Mouse (Mus musculus) heart, adult 2 months (tissue): ENCODE results near the gene Gadd45g. TPM values are rescaled to one million over a fixed set of nuclear protein-coding genes. Genes with fewer than 3 reads are reported as not detected.

Experiments used
- DNase-seq, 2 experiments: peaks; one replicate each; pipeline ENCODE4 v3.0.0; 2021
- H3K27ac ChIP-seq: fragments of 200-600 bp; 2 replicates; pipeline ENCODE4 v1.8.1; 2022
- H3K27me3 ChIP-seq: fragments of 200-500 bp; 2 replicates; pipeline ENCODE4 v1.6.1; 2012; ENCODE audit warnings: mild to moderate bottlenecking, low read length, inconsistent platforms, mixed read lengths; ENCODE audit not compliant: control insufficient read depth, insufficient read depth
- H3K36me3 ChIP-seq: fragments of 200-500 bp; 2 replicates; pipeline ENCODE4 v1.6.1; 2012; ENCODE audit warnings: low read length, inconsistent platforms; ENCODE audit not compliant: control insufficient read depth, insufficient read depth
- H3K4me1 ChIP-seq: fragments of 200-500 bp; 2 replicates; pipeline ENCODE4 v1.6.1; 2011; ENCODE audit warnings: low read length; ENCODE audit not compliant: control insufficient read depth, insufficient read depth
- H3K4me3 ChIP-seq: fragments of 200-600 bp; 2 replicates; pipeline ENCODE4 v1.8.1; 2022
- H3K79me2 ChIP-seq: fragments of 200-500 bp; replicated peaks from 2 replicates; pipeline ENCODE4 v1.6.1; 2012; ENCODE audit warnings: mild to moderate bottlenecking, inconsistent platforms, low read length, moderate library complexity, mixed read lengths; ENCODE audit not compliant: control insufficient read depth, insufficient read depth
- H3K9ac ChIP-seq: fragments of 200-500 bp; 2 replicates; pipeline ENCODE4 v1.6.1; 2012; ENCODE audit warnings: low read depth, mild to moderate bottlenecking, control low read depth, inconsistent platforms, low read length, mixed read lengths
- CTCF ChIP-seq: fragments of 200-600 bp; IDR thresholded peaks from 2 replicates; pipeline ENCODE4 v1.8.1; 2022; ENCODE audit warnings: antibody characterized with exemption, mild to moderate bottlenecking, moderate library complexity
- EP300 ChIP-seq: fragments of 200-500 bp; IDR thresholded peaks from 2 replicates; pipeline ENCODE4 v1.6.1; 2011; ENCODE audit warnings: low read depth, low read length, control low read depth; ENCODE audit not compliant: insufficient read depth
- POLR2A ChIP-seq: fragments of 200-500 bp; IDR thresholded peaks from 2 replicates; pipeline ENCODE4 v1.6.1; 2011; ENCODE audit warnings: mild to moderate bottlenecking, low read depth, low read length, control low read depth; ENCODE audit not compliant: insufficient read depth
- WGBS: fragments of 180-500 bp; shearing (Covaris S2); methylation state at CpG from one replicate; pipeline ENCODE4 v1.1.7; 2018; 5-methylcytosine and 5-hydroxymethylcytosine counted together
- intact Hi-C: fragments of 180-260 bp; cut with DNase I; formaldehyde crosslinking; loops from one replicate; pipeline ENCODE4 v1.15.1; 2025
- polyA plus RNA-seq: library from polyadenylated mRNA; depleted of rRNA; stranded (reverse); fragments of >200 nt; gene quantifications from 2 replicates; pipeline ENCODE4 v1.2.3, GENCODE M21; 2012
- total RNA-seq, 2 experiments: library from RNA; stranded (reverse); gene quantifications; 2 replicates each; pipeline ENCODE4 v1.2.3; 2021

Gadd45g gene
- total and polyA plus RNA-seq, 3 experiments, result 8.2 to 24.3 (median 19.0) TPM

DNA sequence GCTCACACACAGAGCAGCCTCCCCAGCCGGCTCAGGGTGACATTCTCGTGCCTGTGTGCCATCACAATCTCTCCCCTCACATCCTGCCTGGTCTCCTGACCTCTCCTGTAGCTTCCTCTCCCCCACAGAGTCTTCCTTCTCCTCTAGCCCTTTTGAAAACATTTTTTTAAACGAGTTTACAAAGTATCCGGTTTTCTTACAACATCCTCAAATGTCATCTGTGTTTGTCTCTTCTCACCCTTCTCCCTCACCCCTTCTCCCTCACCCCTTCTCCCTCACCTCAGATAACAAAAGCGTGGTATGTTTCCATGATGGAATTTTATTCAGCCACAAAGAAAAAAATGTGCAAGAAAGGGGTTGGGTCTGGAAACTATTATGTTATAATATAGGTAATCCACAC, 9.1 kb upstream of the Gadd45g start:
- Histone ChIP-seq H3K79me2 (no peaks in the 10 kb centered on the region), H3K36me3 (no peaks in the 10 kb centered on the region), H3K4me3 (no peak overlapping the region), H3K27me3 (no peaks in the 10 kb centered on the region), H3K27ac (no peak overlapping the region), H3K9ac (no peak overlapping the region), H3K4me1 (no peaks in the 10 kb centered on the region; the same call in 1 of the 2 replicates)
- no peak for DNase-seq
- TF ChIP-seq POLR2A (no peak), CTCF (no peak)
- WGBS, result 21% methylated on average over 5 of the region's 5 CpGs
- intact Hi-C loops, result loop anchor here (5.0 kb wide), 2 partner anchors 700 to 790 kb away; no protein-coding TSS in a partner anchor

DNA sequence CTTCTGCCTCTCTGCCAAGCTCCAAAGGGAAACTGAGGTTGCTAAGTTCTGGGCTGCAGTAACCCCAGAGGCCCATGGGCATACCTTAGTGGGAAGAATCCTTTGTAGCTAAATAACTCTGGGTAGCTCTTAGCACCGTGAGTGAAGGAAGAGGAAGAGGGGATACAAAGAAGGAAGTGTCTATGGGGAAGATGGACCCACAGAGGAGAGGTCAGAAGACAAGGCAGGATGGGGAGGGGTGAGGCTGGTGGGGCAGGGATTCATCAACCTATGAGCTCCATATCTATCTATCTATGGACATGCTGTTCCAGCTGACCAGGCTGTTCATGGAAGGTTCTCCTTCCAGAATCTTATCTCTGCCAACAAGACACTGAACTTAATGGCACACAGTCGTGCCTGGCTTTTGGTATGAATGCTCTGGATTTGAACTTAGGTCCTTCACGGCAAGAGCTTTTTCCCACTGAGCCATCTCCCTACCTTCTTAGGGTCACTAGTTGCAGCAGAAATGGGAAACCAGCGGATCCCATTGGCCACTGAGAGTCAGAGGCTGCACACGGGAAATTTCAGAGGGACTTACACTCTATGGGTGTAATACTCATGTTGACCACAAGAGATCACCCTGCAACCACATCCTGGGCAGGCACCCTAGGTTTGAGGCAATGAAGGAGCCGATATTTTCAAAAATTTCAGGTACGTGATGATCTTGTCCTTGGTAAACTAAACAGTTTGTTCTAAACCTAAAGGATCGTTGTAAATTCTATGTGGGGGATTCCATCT, 7.0 kb upstream of the Gadd45g start:
- no peak overlapping the region for H3K9ac ChIP-seq
- peak; percentile 69; the same call in 1 of the 2 replicates for TF ChIP-seq EP300
- TF ChIP-seq CTCF, result peak; percentile 90
- no peak for TF ChIP-seq POLR2A
- H3K27me3 ChIP-seq, result no peaks in the 10 kb centered on the region
- intact Hi-C loops, result loop anchor here (1.0 to 5.0 kb wide), 4 partner anchors 384 to 788 kb away; no protein-coding TSS in a partner anchor
- peak in 1 of 2 experiments; percentile 18 for DNase-seq
- no peak overlapping the region for H3K4me3 ChIP-seq
- H3K27ac ChIP-seq, result no peak overlapping the region
- no peaks in the 10 kb centered on the region for H3K36me3 ChIP-seq
- WGBS, result 15% methylated on average over 8 of the region's 8 CpGs
- H3K4me1 ChIP-seq, result peaks cover 3% of the 10 kb centered on the region
- no peaks in the 10 kb centered on the region for H3K79me2 ChIP-seq

DNA sequence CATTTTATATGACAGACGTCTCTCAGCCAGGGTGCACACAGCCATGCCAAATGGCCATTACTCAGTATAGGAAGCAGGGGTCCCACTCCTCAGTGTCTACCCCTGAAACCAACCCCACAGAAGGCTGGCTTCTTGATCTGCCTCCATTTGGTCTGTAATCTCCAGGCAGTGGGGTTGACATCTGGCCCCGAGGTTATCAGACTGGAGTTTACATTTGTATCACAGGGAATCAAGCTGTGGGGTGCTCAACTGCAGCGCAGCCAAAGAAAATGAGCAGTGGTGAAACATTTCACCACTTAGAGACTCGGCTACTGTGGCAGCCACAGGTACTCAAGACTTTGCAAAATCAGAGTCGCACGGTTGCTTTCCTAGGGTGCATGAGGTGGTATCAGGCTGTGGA, 5.8 kb upstream of the Gadd45g start:
- WGBS, result 72% methylated on average over 6 of the region's 6 CpGs
- Histone ChIP-seq H3K9ac (no peak overlapping the region), H3K27me3 (no peaks in the 10 kb centered on the region), H3K27ac (no peak overlapping the region), H3K79me2 (no peaks in the 10 kb centered on the region), H3K4me3 (no peak overlapping the region), H3K36me3 (no peaks in the 10 kb centered on the region), H3K4me1 (peaks cover 5% of the 10 kb centered on the region)
- TF ChIP-seq CTCF (no peak), EP300 (no peak), POLR2A (no peak)
- intact Hi-C loops, result no loop called here
- no peak for DNase-seq

DNA sequence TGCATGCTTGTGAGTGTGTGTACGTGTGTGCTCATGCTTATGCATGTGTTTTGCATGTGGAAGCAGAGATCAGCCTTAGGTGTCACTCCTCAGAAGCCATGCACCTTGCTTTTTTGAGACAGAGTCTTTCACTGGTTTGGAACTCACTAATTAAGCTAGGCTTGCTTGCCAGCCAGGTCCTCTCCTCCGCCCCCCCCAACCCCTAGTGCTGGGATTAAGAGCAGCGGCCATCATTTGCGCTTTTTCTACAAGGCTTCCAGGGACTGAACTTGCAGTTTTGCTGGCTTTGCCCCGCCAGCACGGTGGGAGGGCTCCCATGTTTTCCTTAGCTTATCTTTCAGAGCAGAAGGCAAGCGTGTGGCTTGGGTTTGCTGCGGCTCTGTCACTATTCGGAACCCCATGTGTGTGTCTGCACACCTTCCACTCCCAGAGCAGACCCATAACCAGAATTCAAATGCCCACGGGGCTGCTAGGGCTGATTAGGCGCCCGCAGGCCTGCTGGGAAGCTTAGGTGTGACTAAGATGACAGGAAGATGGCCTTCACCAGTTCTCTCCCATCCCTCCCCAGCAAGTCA, 4.8 kb upstream of the Gadd45g start:
- TF ChIP-seq EP300, result no peak
- TF ChIP-seq POLR2A, result no peak
- no peak for TF ChIP-seq CTCF
- peaks cover 5% of the 10 kb centered on the region for H3K4me1 ChIP-seq
- WGBS, result 66% methylated on average over 12 of the region's 12 CpGs
- H3K27ac ChIP-seq, result no peak overlapping the region
- H3K79me2 ChIP-seq, result no peaks in the 10 kb centered on the region
- H3K9ac ChIP-seq, result no peak overlapping the region
- DNase-seq, result no peak
- H3K27me3 ChIP-seq, result no peaks in the 10 kb centered on the region
- intact Hi-C loops, result no loop called here
- no peak overlapping the region for H3K4me3 ChIP-seq
- no peaks in the 10 kb centered on the region for H3K36me3 ChIP-seq

DNA sequence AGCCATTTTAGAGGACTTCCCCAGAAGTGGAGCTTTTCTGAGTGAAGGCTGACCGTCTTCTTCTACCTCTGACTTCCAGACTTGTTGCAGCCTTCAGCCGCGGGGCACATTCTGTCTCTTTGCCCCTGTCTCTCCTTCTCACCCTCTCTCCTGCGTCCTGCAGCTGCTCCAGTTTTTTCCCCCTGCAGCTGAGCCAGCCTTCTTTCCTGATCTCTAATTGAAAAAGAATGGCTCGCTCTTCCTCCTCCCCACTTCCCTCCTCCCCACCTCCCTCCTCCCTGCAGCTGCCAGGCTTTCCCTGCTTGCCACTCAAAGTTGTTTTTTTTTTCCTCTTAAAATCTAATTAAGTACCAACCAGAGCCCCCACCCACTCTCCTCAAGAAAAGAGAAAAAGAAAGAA, 4.3 kb upstream of the Gadd45g start:
- intact Hi-C loops, result no loop called here
- no peak overlapping the region for H3K27ac ChIP-seq
- H3K27me3 ChIP-seq, result no peaks in the 10 kb centered on the region
- WGBS, result 35% methylated on average over 5 of the region's 5 CpGs
- H3K9ac ChIP-seq, result no peak overlapping the region
- H3K79me2 ChIP-seq, result no peaks in the 10 kb centered on the region
- no peak for TF ChIP-seq POLR2A
- TF ChIP-seq CTCF, result no peak
- no peak for TF ChIP-seq EP300
- H3K4me1 ChIP-seq, result peaks cover 5% of the 10 kb centered on the region
- H3K36me3 ChIP-seq, result no peaks in the 10 kb centered on the region
- no peak for DNase-seq
- no peak overlapping the region for H3K4me3 ChIP-seq

DNA sequence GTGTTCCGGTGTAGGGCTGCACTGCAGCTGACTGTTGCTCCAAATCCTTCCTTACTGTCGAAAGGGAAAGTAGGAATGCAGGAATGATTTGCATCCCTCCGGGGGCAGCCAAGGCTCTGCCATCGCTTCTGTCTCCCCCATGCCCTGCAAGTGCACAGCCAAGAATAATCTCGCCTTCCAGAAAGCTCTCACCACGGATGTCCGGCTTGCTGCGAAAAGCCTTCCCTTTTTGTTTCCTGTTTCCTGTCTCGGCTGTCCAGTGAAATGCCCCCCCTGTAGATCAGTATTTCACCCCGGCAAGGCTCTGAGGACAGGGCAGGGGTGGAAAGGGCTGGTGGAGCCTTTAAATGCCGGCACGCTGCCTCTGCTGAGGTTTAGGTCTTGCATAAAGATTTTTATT, 3.7 kb upstream of the Gadd45g start:
- H3K4me3 ChIP-seq, result peak overlapping the region; percentile 29; the same call in 1 of the 2 replicates
- peak; percentile 31 to 43 for DNase-seq
- 24% methylated on average over 12 of the region's 12 CpGs for WGBS

More for the DNA sequence above, 3.7 kb upstream of the Gadd45g start:
- H3K9ac ChIP-seq, result no peak overlapping the region
- intact Hi-C loops, result no loop called here
- no peaks in the 10 kb centered on the region for H3K36me3 ChIP-seq
- TF ChIP-seq EP300 (no peak), POLR2A (no peak), CTCF (no peak)
- no peak overlapping the region for H3K27ac ChIP-seq
- peaks cover 5% of the 10 kb centered on the region for H3K4me1 ChIP-seq
- H3K79me2 ChIP-seq, result no peaks in the 10 kb centered on the region
- no peaks in the 10 kb centered on the region for H3K27me3 ChIP-seq
